Mouse (Mus musculus): ENCODE data around the gene Syt2.

DNA sequence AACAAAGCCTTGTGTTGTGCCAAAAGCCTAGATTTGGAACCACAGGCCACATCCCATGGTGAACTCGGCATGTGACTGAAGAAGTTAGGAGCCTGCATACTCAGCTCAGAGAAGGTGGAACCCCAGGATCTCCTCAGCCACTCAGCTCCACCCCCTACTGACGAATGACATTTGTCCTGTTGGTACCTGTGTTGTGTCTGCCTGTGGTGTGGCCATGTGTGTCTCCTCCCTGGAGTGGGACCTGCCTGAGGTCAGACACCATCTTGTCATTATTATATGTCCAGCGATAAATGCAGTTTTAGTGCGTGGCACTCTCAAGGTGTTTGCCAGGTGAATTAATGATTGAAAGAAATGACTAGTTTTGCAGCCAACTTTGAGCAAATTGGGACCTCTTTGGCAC is 50.6 kb downstream of the Syt2 start:
- TF ChIP-seq CTCF (conservative IDR thresholded peaks at IDR 0.05; ENCODE audit: low read length) (no peak), POU5F1 (IDR thresholded peaks at IDR 0.05; ENCODE audit: borderline replicate concordance, low read length) (no peak)
